Mouse (Mus musculus): ENCODE measurements around the gene Rapgef4.

DNA sequence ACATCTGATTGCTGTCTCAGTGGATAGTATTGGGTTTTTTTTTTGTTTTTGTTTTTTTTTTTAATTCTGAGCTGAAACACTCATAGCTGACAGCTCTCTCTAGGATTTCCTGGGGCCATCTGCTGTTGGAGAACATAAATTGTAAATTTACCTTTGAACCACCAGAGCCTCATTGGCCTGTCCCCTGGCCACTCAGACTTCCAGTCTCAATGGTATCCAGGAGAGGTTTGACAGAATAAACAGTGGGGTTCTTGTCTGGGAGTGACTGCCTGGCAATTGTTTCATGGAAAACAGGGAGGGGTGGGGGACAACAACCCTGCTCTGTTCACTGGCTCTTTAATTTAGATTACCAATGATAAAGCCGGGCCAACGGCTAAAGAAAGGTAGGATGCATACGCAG is 111.0 kb downstream of the Rapgef4 start:
- TF ChIP-seq CTCF (IDR thresholded peaks at IDR 0.05; ENCODE audit: low read depth) (no peak), EP300 (optimal IDR thresholded peaks at IDR 0.05) (no peak)

Measured in stomach, postnatal 0 days (tissue).